Mouse (Mus musculus) testis, adult 2 months (tissue): Measurements from ENCODE around the gene Mtfp1.

ENCODE experiments used
- CTCF ChIP-seq: fragments of 200-500 bp; IDR thresholded peaks from 2 replicates; pipeline ENCODE4 v1.5.1; 2012; ENCODE audit warnings: low read depth, mild to moderate bottlenecking, inconsistent platforms, low read length, moderate library complexity; ENCODE audit not compliant: control insufficient read depth, insufficient read depth, insufficient replicate concordance
- POLR2A ChIP-seq: fragments of 200-500 bp; IDR thresholded peaks from 2 replicates; pipeline ENCODE4 v1.6.1; 2012; ENCODE audit warnings: low read depth, mild to moderate bottlenecking, inconsistent platforms, low read length, moderate library complexity; ENCODE audit not compliant: control insufficient read depth

- TF ChIP-seq CTCF (no peak), POLR2A (no peak)
Observed at GRCm38 (mm10) chr11:4115407-4115806, 20.2 kb upstream of the Mtfp1 start.
